Mouse (Mus musculus): ENCODE results near the gene Pax2. TPM values are rescaled to one million over a fixed set of nuclear protein-coding genes. Genes with fewer than 3 reads are reported as not detected.

Pax2 gene
- total RNA-seq, 1 experiment: not detected

GRCm38 (mm10) chr19:44875718-44876117 is 119.9 kb downstream of the Pax2 start:
- no peak for DNase-seq (ENCODE audit: low read depth, low spot score)
- H3K9me3 ChIP-seq (ENCODE audit: control insufficient read depth, insufficient read depth, low read depth, low read length): no peaks in the 10 kb centered on the region
- no peak overlapping the region for H3K27ac ChIP-seq (ENCODE audit: insufficient read depth, low read depth, low read length, poor library complexity, severe bottlenecking)
- TF ChIP-seq CHD2 (IDR thresholded peaks at IDR 0.05; ENCODE audit: low read depth, low read length) (no peak), ZC3H11A (IDR thresholded peaks at IDR 0.05; ENCODE audit: borderline replicate concordance, low read depth, low read length) (no peak), HCFC1 (IDR thresholded peaks at IDR 0.05; ENCODE audit: borderline replicate concordance, insufficient read depth, low read length) (no peak), ZNF384 (IDR thresholded peaks at IDR 0.05; ENCODE audit: low read depth, low read length) (no peak), MAFK (IDR thresholded peaks at IDR 0.05; ENCODE audit: insufficient read depth, low read depth, low read length) (no peak)
- in situ Hi-C loops (cut with MboI; ENCODE audit: low sequenced_read_pairs in 2 of 2, unreplicated experiment in 2 of 2): no loop called here
- H3K4me1 ChIP-seq (ENCODE audit: control insufficient read depth in 2 of 2, insufficient read depth in 2 of 2, low read length in 2 of 2, poor library complexity in 1 of 2): no peaks in the 10 kb centered on the region
- H3K9ac ChIP-seq (ENCODE audit: insufficient read depth, low read depth, low read length, poor library complexity, severe bottlenecking): no peak overlapping the region
- no peaks in the 10 kb centered on the region for H3K36me3 ChIP-seq (ENCODE audit: control insufficient read depth, insufficient read depth, low read length, poor library complexity, severe bottlenecking)
- no peak overlapping the region for H3K4me3 ChIP-seq (ENCODE audit: insufficient read depth in 1 of 2, low read depth in 1 of 2, low read length in 2 of 2, poor library complexity in 1 of 2, severe bottlenecking in 1 of 2)

DNA sequence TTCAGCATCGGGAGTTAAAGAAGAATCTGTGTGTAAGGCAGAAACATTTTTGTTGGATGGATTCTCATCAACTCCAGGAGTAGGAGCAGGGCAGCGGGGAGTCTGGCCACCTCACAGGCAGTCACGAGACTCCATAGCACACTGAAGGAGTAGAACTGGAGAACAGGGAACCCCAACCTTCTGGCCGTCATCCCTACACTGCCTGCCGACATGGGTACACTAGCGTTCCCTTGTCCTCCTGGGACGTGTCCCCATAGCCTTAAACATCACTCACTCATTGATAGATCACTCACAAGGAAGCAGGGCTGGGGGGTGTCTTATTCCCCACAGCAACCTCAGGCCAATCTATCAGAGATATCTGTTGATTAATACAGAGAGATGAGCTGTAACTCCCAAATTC is 120.7 kb downstream of the Pax2 start:
- no peaks in the 10 kb centered on the region for H3K9me3 ChIP-seq (ENCODE audit: control insufficient read depth, insufficient read depth, low read depth, low read length)
- H3K36me3 ChIP-seq (ENCODE audit: control insufficient read depth, insufficient read depth, low read length, poor library complexity, severe bottlenecking): no peaks in the 10 kb centered on the region
- no peak overlapping the region for H3K9ac ChIP-seq (ENCODE audit: insufficient read depth, low read depth, low read length, poor library complexity, severe bottlenecking)
- in situ Hi-C loops (cut with MboI; ENCODE audit: low sequenced_read_pairs in 2 of 2, unreplicated experiment in 2 of 2): no loop called here
- no peak overlapping the region for H3K27ac ChIP-seq (ENCODE audit: insufficient read depth, low read depth, low read length, poor library complexity, severe bottlenecking)
- DNase-seq (ENCODE audit: low read depth, low spot score): no peak
- no peak for TF ChIP-seq CHD2 (IDR thresholded peaks at IDR 0.05; ENCODE audit: low read depth, low read length)
- TF ChIP-seq HCFC1 (IDR thresholded peaks at IDR 0.05; ENCODE audit: borderline replicate concordance, insufficient read depth, low read length): no peak
- TF ChIP-seq ZC3H11A (IDR thresholded peaks at IDR 0.05; ENCODE audit: borderline replicate concordance, low read depth, low read length): no peak
- no peak for TF ChIP-seq MAFK (IDR thresholded peaks at IDR 0.05; ENCODE audit: insufficient read depth, low read depth, low read length)
- no peak for TF ChIP-seq ZNF384 (IDR thresholded peaks at IDR 0.05; ENCODE audit: low read depth, low read length)
- H3K4me1 ChIP-seq (ENCODE audit: control insufficient read depth in 2 of 2, insufficient read depth in 2 of 2, low read length in 2 of 2, poor library complexity in 1 of 2): no peaks in the 10 kb centered on the region
- H3K4me3 ChIP-seq (ENCODE audit: insufficient read depth in 1 of 2, low read depth in 1 of 2, low read length in 2 of 2, poor library complexity in 1 of 2, severe bottlenecking in 1 of 2): no peak overlapping the region

GRCm38 (mm10) chr19:44882552-44883024 is 126.7 kb downstream of the Pax2 start:
- H3K27ac ChIP-seq (ENCODE audit: insufficient read depth, low read depth, low read length, poor library complexity, severe bottlenecking): no peak overlapping the region
- H3K36me3 ChIP-seq (ENCODE audit: control insufficient read depth, insufficient read depth, low read length, poor library complexity, severe bottlenecking): no peaks in the 10 kb centered on the region
- H3K4me1 ChIP-seq (ENCODE audit: control insufficient read depth in 2 of 2, insufficient read depth in 2 of 2, low read length in 2 of 2, poor library complexity in 1 of 2): peaks cover 0 to 11% of the 10 kb centered on the region in 2 experiments; a peak in 1 of 4 replicates
- H3K9me3 ChIP-seq (ENCODE audit: control insufficient read depth, insufficient read depth, low read depth, low read length): no peaks in the 10 kb centered on the region
- H3K4me3 ChIP-seq (ENCODE audit: insufficient read depth in 1 of 2, low read depth in 1 of 2, low read length in 2 of 2, poor library complexity in 1 of 2, severe bottlenecking in 1 of 2): peak overlapping the region; percentile 17 to 65
- 0 out of 2 replicates have a peak overlapping the region, but pooled peaks have one; percentile 29 for H3K9ac ChIP-seq (ENCODE audit: insufficient read depth, low read depth, low read length, poor library complexity, severe bottlenecking)
- in situ Hi-C loops (cut with MboI; ENCODE audit: low sequenced_read_pairs in 2 of 2, unreplicated experiment in 2 of 2): no loop called here
- TF ChIP-seq HCFC1 (IDR thresholded peaks at IDR 0.05; ENCODE audit: borderline replicate concordance, insufficient read depth, low read length) (no peak), ZNF384 (IDR thresholded peaks at IDR 0.05; ENCODE audit: low read depth, low read length) (no peak), MAFK (IDR thresholded peaks at IDR 0.05; ENCODE audit: insufficient read depth, low read depth, low read length) (no peak), ZC3H11A (IDR thresholded peaks at IDR 0.05; ENCODE audit: borderline replicate concordance, low read depth, low read length) (no peak), CHD2 (IDR thresholded peaks at IDR 0.05; ENCODE audit: low read depth, low read length) (no peak)
- no peak for DNase-seq (ENCODE audit: low read depth, low spot score)

GRCm38 (mm10) chr19:44884331-44884730 is 128.5 kb downstream of the Pax2 start:
- no peaks in the 10 kb centered on the region for H3K9me3 ChIP-seq (ENCODE audit: control insufficient read depth, insufficient read depth, low read depth, low read length)
- no peak overlapping the region for H3K9ac ChIP-seq (ENCODE audit: insufficient read depth, low read depth, low read length, poor library complexity, severe bottlenecking)
- H3K4me1 ChIP-seq (ENCODE audit: control insufficient read depth in 2 of 2, insufficient read depth in 2 of 2, low read length in 2 of 2, poor library complexity in 1 of 2): peaks cover 0 to 11% of the 10 kb centered on the region in 2 experiments; a peak in 1 of 4 replicates
- in situ Hi-C loops (cut with MboI; ENCODE audit: low sequenced_read_pairs in 2 of 2, unreplicated experiment in 2 of 2): no loop called here
- H3K27ac ChIP-seq (ENCODE audit: insufficient read depth, low read depth, low read length, poor library complexity, severe bottlenecking): no peak overlapping the region
- H3K4me3 ChIP-seq (ENCODE audit: insufficient read depth in 1 of 2, low read depth in 1 of 2, low read length in 2 of 2, poor library complexity in 1 of 2, severe bottlenecking in 1 of 2): no peak overlapping the region
- no peaks in the 10 kb centered on the region for H3K36me3 ChIP-seq (ENCODE audit: control insufficient read depth, insufficient read depth, low read length, poor library complexity, severe bottlenecking)
- TF ChIP-seq ZC3H11A (IDR thresholded peaks at IDR 0.05; ENCODE audit: borderline replicate concordance, low read depth, low read length): no peak
- no peak for DNase-seq (ENCODE audit: low read depth, low spot score)

DNA sequence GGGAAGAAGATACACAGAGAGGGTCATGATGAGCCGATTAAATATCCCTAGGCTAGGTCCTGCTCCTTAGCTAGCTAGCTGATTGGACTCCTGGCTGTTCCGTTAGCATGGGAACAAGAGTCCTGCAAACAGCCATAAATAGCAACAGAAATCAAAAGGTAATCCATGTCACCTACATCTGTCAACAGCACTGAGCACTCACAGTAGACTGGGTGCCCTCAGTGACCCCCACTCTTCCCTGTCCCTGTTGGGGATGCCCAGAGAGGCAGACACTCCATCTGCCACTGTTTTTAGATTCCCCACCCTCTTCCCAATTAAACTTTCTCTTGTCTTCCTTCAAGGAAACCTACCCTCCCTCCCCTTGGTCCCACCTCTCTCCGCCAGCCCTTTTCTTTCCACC is 130.6 kb downstream of the Pax2 start:
- TF ChIP-seq HCFC1 (IDR thresholded peaks at IDR 0.05; ENCODE audit: borderline replicate concordance, insufficient read depth, low read length) (no peak), ZC3H11A (IDR thresholded peaks at IDR 0.05; ENCODE audit: borderline replicate concordance, low read depth, low read length) (no peak)
- Histone ChIP-seq H3K4me1 (ENCODE audit: control insufficient read depth in 2 of 2, insufficient read depth in 2 of 2, low read length in 2 of 2, poor library complexity in 1 of 2) (peaks cover 0 to 11% of the 10 kb centered on the region in 2 experiments; a peak in 1 of 4 replicates), H3K9ac (ENCODE audit: insufficient read depth, low read depth, low read length, poor library complexity, severe bottlenecking) (no peak overlapping the region), H3K4me3 (ENCODE audit: insufficient read depth in 1 of 2, low read depth in 1 of 2, low read length in 2 of 2, poor library complexity in 1 of 2, severe bottlenecking in 1 of 2) (no peak overlapping the region), H3K9me3 (ENCODE audit: control insufficient read depth, insufficient read depth, low read depth, low read length) (no peaks in the 10 kb centered on the region), H3K36me3 (ENCODE audit: control insufficient read depth, insufficient read depth, low read length, poor library complexity, severe bottlenecking) (no peaks in the 10 kb centered on the region), H3K27ac (ENCODE audit: insufficient read depth, low read depth, low read length, poor library complexity, severe bottlenecking) (no peak overlapping the region)
- in situ Hi-C loops (cut with MboI; ENCODE audit: low sequenced_read_pairs in 2 of 2, unreplicated experiment in 2 of 2): no loop called here
- DNase-seq (ENCODE audit: low read depth, low spot score): no peak

Other genes starting within 250 kb of the Pax2 start
- gene Sec31b, start 210.2 kb upstream of the Pax2 start, total RNA-seq (2012; rRNA removed): 0.54 and 0.90 TPM in 2 replicates
- not detected in 2 replicates for gene Gm20538, start 203.2 kb upstream of the Pax2 start, total RNA-seq (2012; rRNA removed)
- 431 and 552 TPM in 2 replicates for gene Ndufb8, start 200.6 kb upstream of the Pax2 start, total RNA-seq (2012; rRNA removed)
- gene Hif1an, start 193.2 kb upstream of the Pax2 start, total RNA-seq (2012; rRNA removed): 18.2 and 18.6 TPM in 2 replicates
- 35.6 and 48.3 TPM in 2 replicates for gene Slf2, start 175.1 kb downstream of the Pax2 start, total RNA-seq (2012; rRNA removed)
- 3.8 and 7.3 TPM in 2 replicates for gene Sema4g, start 233.1 kb downstream of the Pax2 start, total RNA-seq (2012; rRNA removed)
- gene Twnk, start 249.6 kb downstream of the Pax2 start, total RNA-seq (2012; rRNA removed): 27.2 and 28.5 TPM in 2 replicates